Mouse (Mus musculus) liver, postnatal 0 days (tissue): ENCODE data around the gene Atp9a. TPM values are rescaled to one million over a fixed set of nuclear protein-coding genes. Genes with fewer than 3 reads are reported as not detected.
A peak's percentile ranks its signal among the peaks of the same experiment; 100 is the strongest.

Source experiments
- ATAC-seq: fragments of 200-750 bp; cut with Nextera tagmentation; 2 replicates; pipeline ENCODE4 v1.8.0; 2017; ENCODE audit warnings: mild to moderate bottlenecking, moderate library complexity
- DNase-seq: peaks from one replicate; pipeline ENCODE4 v3.0.0-alpha.2; 2016
- H3K27ac ChIP-seq: fragments of 300-500 bp; sonication (generic); 2 replicates; pipeline ENCODE4 v1.5.1; 2014; ENCODE audit warnings: antibody characterized with exemption, moderate library complexity, mild to moderate bottlenecking, low read depth
- H3K27me3 ChIP-seq: fragments of 300-500 bp; sonication (generic); 2 replicates; pipeline ENCODE4 v1.6.1; 2014; ENCODE audit warnings: low read length, control low read depth, mixed read lengths; ENCODE audit not compliant: insufficient read depth
- H3K36me3 ChIP-seq: fragments of 300-500 bp; sonication (generic); replicated peaks from 2 replicates; pipeline ENCODE4 v1.6.1; 2014; ENCODE audit warnings: mild to moderate bottlenecking, control low read depth, low read length, moderate library complexity, mixed read lengths; ENCODE audit not compliant: insufficient read depth
- H3K4me1 ChIP-seq: fragments of 300-500 bp; sonication (generic); 2 replicates; pipeline ENCODE4 v1.6.1; 2014; ENCODE audit warnings: antibody characterized with exemption, mild to moderate bottlenecking, control low read depth; ENCODE audit not compliant: insufficient read depth
- H3K4me2 ChIP-seq: fragments of 300-500 bp; sonication (generic); 2 replicates; pipeline ENCODE4 v1.6.1; 2014; ENCODE audit warnings: low read depth, mild to moderate bottlenecking, low read length, moderate library complexity, mixed read lengths
- H3K4me3 ChIP-seq: fragments of 300-500 bp; sonication (generic); 2 replicates; pipeline ENCODE4 v1.5.1; 2014; ENCODE audit warnings: low read depth, low read length
- H3K9ac ChIP-seq: fragments of 300-500 bp; sonication (generic); replicated peaks from 2 replicates; pipeline ENCODE4 v1.6.1; 2014; ENCODE audit warnings: mild to moderate bottlenecking, moderate library complexity
- H3K9me3 ChIP-seq: fragments of 300-500 bp; sonication (generic); 2 replicates; pipeline ENCODE4 v1.6.1; 2016; ENCODE audit warnings: mild to moderate bottlenecking, control low read depth, low read length, mixed read lengths
- CTCF ChIP-seq: sonication (generic); IDR thresholded peaks from 2 replicates; pipeline ENCODE4 v1.5.1; 2016; ENCODE audit warnings: antibody characterized with exemption, low read depth
- EP300 ChIP-seq: IDR thresholded peaks from 2 replicates; pipeline ENCODE4 v1.6.1; 2016; ENCODE audit warnings: antibody characterized with exemption, low read depth, mild to moderate bottlenecking
- WGBS: fragments of 180-500 bp; shearing (Covaris S2); extraction: QIAGEN DNeasy Blood & Tissue Kit; methylation state at CpG from one replicate; pipeline ENCODE4 v1.1.7; 2014; ENCODE audit not compliant: insufficient replicate concordance; 5-methylcytosine and 5-hydroxymethylcytosine counted together
- polyA plus RNA-seq: library from polyadenylated mRNA; unstranded; fragments of >200 nt; fragmentation: Nextera tagmentation; extraction: Ambion mirVana; gene quantifications from 2 replicates; pipeline ENCODE4 v1.2.1, GENCODE M21; 2015

Atp9a gene
- 7.3 and 7.8 TPM in 2 replicates for polyA plus RNA-seq

- no peaks in the 10 kb centered on the region for H3K4me1 ChIP-seq
- DNase-seq (peak; percentile 55), ATAC-seq (peak; percentile 39)
- H3K27me3 ChIP-seq = peaks cover 11% of the 10 kb centered on the region; the same call in 1 of the 2 replicates
- peak within 1 kb of the TSS; percentile 74 for H3K4me2 ChIP-seq
- peak within 1 kb of the TSS; percentile 66 for H3K4me3 ChIP-seq
- TF ChIP-seq CTCF = no peak
- no peak for TF ChIP-seq EP300
- H3K9ac ChIP-seq = peak within 1 kb of the TSS; percentile 68
- H3K27ac ChIP-seq = peak within 1 kb of the TSS; percentile 82
- WGBS = 15% methylated on average over 18 of the region's 33 CpGs
- no peaks in the 10 kb centered on the region for H3K36me3 ChIP-seq
- no peaks in the 10 kb centered on the region for H3K9me3 ChIP-seq
Measured at GRCm38 (mm10) chr2:168742059-168742627, at the start of gene Atp9a. Atp9a (minus strand) TSS chr2:168742409.

GRCm38 (mm10) chr2:168791115-168791802 is 49.0 kb upstream of the Atp9a start:
- DNase-seq (no peak), ATAC-seq (no peak)
- Histone ChIP-seq H3K36me3 (no peaks in the 10 kb centered on the region), H3K27ac (no peak overlapping the region), H3K4me1 (no peaks in the 10 kb centered on the region), H3K4me2 (no peak overlapping the region), H3K9me3 (no peaks in the 10 kb centered on the region), H3K4me3 (no peak overlapping the region), H3K9ac (no peak overlapping the region), H3K27me3 (no peaks in the 10 kb centered on the region)
- no peak for TF ChIP-seq EP300
- no peak for TF ChIP-seq CTCF
- 70% methylated on average over 4 of the region's 4 CpGs for WGBS

- ATAC-seq = no peak
- Histone ChIP-seq H3K4me3 (no peak overlapping the region), H3K36me3 (no peaks in the 10 kb centered on the region), H3K27me3 (no peaks in the 10 kb centered on the region), H3K4me2 (no peak overlapping the region), H3K9ac (no peak overlapping the region), H3K27ac (no peak overlapping the region), H3K9me3 (no peaks in the 10 kb centered on the region), H3K4me1 (no peaks in the 10 kb centered on the region)
- no peak for DNase-seq
- TF ChIP-seq EP300 (no peak), CTCF (no peak)
- 81% methylated on average over 9 of the region's 9 CpGs for WGBS
Measured at GRCm38 (mm10) chr2:168786174-168786573, 44.0 kb upstream of the Atp9a start.

- no peak overlapping the region for H3K27ac ChIP-seq
- 64% methylated on average over 9 of the region's 9 CpGs for WGBS
- H3K4me2 ChIP-seq = no peak overlapping the region
Measured at GRCm38 (mm10) chr2:168780596-168780995, 38.4 kb upstream of the Atp9a start.

GRCm38 (mm10) chr2:168780024-168780423 is 37.8 kb upstream of the Atp9a start:
- Histone ChIP-seq H3K9me3 (no peaks in the 10 kb centered on the region), H3K27me3 (no peaks in the 10 kb centered on the region), H3K9ac (no peak overlapping the region), H3K4me3 (no peak overlapping the region), H3K27ac (no peak overlapping the region), H3K36me3 (no peaks in the 10 kb centered on the region), H3K4me1 (peaks cover 3% of the 10 kb centered on the region; the same call in 1 of the 2 replicates), H3K4me2 (no peak overlapping the region)
- DNase-seq = peak; percentile 24
- no peak for ATAC-seq
- WGBS = 28% methylated on average over 9 of the region's 9 CpGs
- TF ChIP-seq EP300 = no peak
- TF ChIP-seq CTCF = no peak

More at GRCm38 (mm10) chr2:168780596-168780995, 38.4 kb upstream of the Atp9a start:
- H3K27me3 ChIP-seq = no peaks in the 10 kb centered on the region
- H3K36me3 ChIP-seq = no peaks in the 10 kb centered on the region
- ATAC-seq (no peak), DNase-seq (no peak)
- no peak overlapping the region for H3K9ac ChIP-seq
- TF ChIP-seq CTCF (no peak), EP300 (no peak)
- no peak overlapping the region for H3K4me3 ChIP-seq
- H3K9me3 ChIP-seq = no peaks in the 10 kb centered on the region
- peaks cover 3% of the 10 kb centered on the region; the same call in 1 of the 2 replicates for H3K4me1 ChIP-seq

GRCm38 (mm10) chr2:168777481-168777880 is 35.3 kb upstream of the Atp9a start:
- no peaks in the 10 kb centered on the region for H3K36me3 ChIP-seq
- DNase-seq (no peak), ATAC-seq (no peak)
- H3K4me3 ChIP-seq = no peak overlapping the region
- H3K9me3 ChIP-seq = no peaks in the 10 kb centered on the region
- H3K27ac ChIP-seq = peak overlapping the region; percentile 79; the same call in 1 of the 2 replicates
- peaks cover 3% of the 10 kb centered on the region; the same call in 1 of the 2 replicates for H3K4me1 ChIP-seq
- no peak overlapping the region for H3K9ac ChIP-seq
- no peak overlapping the region for H3K4me2 ChIP-seq
- no peak for TF ChIP-seq EP300
- no peak for TF ChIP-seq CTCF
- no peaks in the 10 kb centered on the region for H3K27me3 ChIP-seq
